Mouse (Mus musculus) lung, adult 2 months (tissue): ENCODE measurements around the gene Plet1.

Source experiments
- CTCF ChIP-seq: fragments of 200-500 bp; IDR thresholded peaks from 2 replicates; pipeline ENCODE4 v1.5.1; 2011; ENCODE audit warnings: mild to moderate bottlenecking, low read length, control low read depth; ENCODE audit not compliant: insufficient read depth
- POLR2A ChIP-seq: fragments of 200-500 bp; IDR thresholded peaks from 2 replicates; pipeline ENCODE4 v1.6.1; 2011; ENCODE audit warnings: low read depth, mild to moderate bottlenecking, control low read depth, low read length, borderline replicate concordance; ENCODE audit errors: extremely low read depth

DNA sequence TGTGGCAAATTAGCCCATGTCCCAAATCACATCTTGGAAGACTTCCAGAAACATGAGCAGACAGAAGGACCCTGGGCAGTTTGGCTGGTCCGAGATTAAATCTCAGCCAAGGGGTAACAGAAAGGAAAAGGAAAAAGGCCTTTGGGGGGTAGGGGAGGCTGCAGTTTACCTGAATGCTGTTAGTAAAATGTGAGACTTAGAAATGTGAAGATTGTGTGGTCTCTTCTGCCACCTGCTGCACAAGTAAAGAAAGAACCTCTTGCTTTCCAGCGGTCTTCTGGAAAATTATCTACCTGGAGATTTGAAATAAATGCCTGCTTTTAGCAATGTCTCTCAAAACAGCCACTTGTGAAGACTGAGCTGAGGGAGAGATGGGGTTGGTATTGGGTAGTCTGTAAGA is 36.6 kb downstream of the Plet1 start:
- TF ChIP-seq CTCF (no peak), POLR2A (no peak)
